Mouse (Mus musculus): ENCODE measurements around the gene Oxct2a.

GRCm38 (mm10) chr4:123358613-123359012 lies 35.2 kb upstream of the Oxct2a start:
- TF ChIP-seq CTCF (IDR thresholded peaks at IDR 0.05; ENCODE audit: borderline replicate concordance, extremely low read depth, insufficient read depth, insufficient read length) (no peak), POLR2A (IDR thresholded peaks at IDR 0.05; ENCODE audit: borderline replicate concordance, extremely low read depth, insufficient read depth, insufficient read length, poor library complexity, severe bottlenecking) (no peak)
